Mouse (Mus musculus) megakaryocyte, embryonic 14.5 days (primary cell): Measurements from ENCODE around the gene Pknox2.

Experiments used
- FLI1 ChIP-seq: IDR thresholded peaks from 2 replicates; pipeline ENCODE4 v1.6.1; 2012; ENCODE audit warnings: low read length, inconsistent platforms, mixed read lengths
- GATA1 ChIP-seq: IDR thresholded peaks from 3 replicates; pipeline ENCODE4 v1.6.1; 2012; ENCODE audit warnings: mixed read lengths, low read length, inconsistent platforms, borderline replicate concordance

- TF ChIP-seq GATA1 = no peak
- TF ChIP-seq FLI1 = no peak
Observed at GRCm38 (mm10) chr9:37018154-37018553, 129.1 kb downstream of the Pknox2 start.
